In genomic region chr19:42727424-42727823, GRCm38 (mm10) we compare ENCODE assay signal across 9 mouse cellular contexts.
"Had no signal": no experiment of that assay in that cellular context is flagged by ENCODE, and none has a peak within 500 bp of the region (broad histone marks: within the 10 kb centered on the region; RNA-seq: fewer than 3 reads in every experiment).

No protein-coding gene starts in this region.

- DNase-seq: kidney, adult 2 months; kidney, postnatal 14 days; liver; liver, embryonic 13.5 days; liver, postnatal 0 days; right cerebral cortex, adult 18-20 months; right cerebral cortex, postnatal 25 days had no signal

- ATAC-seq: intestine, embryonic 16.5 days; liver, postnatal 0 days; midbrain, embryonic 16.5 days had no signal
